Mouse (Mus musculus): ENCODE measurements around the gene Sec62.

GRCm38 (mm10) chr3:30822163-30822562 lies 29.5 kb downstream of the Sec62 start:
- TF ChIP-seq CTCF (IDR thresholded peaks at IDR 0.05; ENCODE audit: low read depth) (no peak), EP300 (optimal IDR thresholded peaks at IDR 0.05) (no peak)
